Mouse (Mus musculus): Measurements from ENCODE around the gene Zzz3. TPM values are rescaled to one million over a fixed set of nuclear protein-coding genes. Genes with fewer than 3 reads are reported as not detected.
A peak's percentile ranks its signal among the peaks of the same experiment; 100 is the strongest.

Gene Zzz3
- polyA plus RNA-seq (2011; ENCODE audit: insufficient read depth, insufficient read length, low read depth, missing spikeins): 58.4 and 59.5 TPM in 2 replicates

GRCm38 (mm10) chr3:152395350-152396277 is at the start of gene Zzz3:
Gene Zzz3 (plus strand): TSS chr3:152395473.
- Histone ChIP-seq H3K9me3 (replicated peaks; ENCODE audit: control insufficient read depth, insufficient read depth, low read length, poor library complexity, severe bottlenecking) (no peaks in the 10 kb centered on the region), H3K27me3 (ENCODE audit: control insufficient read depth, insufficient read depth, low read length, poor library complexity, severe bottlenecking) (no peaks in the 10 kb centered on the region), H3K4me3 (ENCODE audit: low read depth, low read length) (peak within 1 kb of the TSS; percentile 80), H3K9ac (ENCODE audit: low read depth, poor library complexity, severe bottlenecking) (peak within 1 kb of the TSS; percentile 68), H3K27ac (ENCODE audit: insufficient read depth, low read length) (peak within 1 kb of the TSS; percentile 86), H3K4me1 (ENCODE audit: control insufficient read depth, insufficient read depth, low read length) (peaks cover 6% of the 10 kb centered on the region), H3K36me3 (ENCODE audit: control insufficient read depth, insufficient read depth, low read length, poor library complexity, severe bottlenecking) (peaks cover 3% of the 10 kb centered on the region; the same call in 1 of the 2 replicates)
- peak; percentile 56 for TF ChIP-seq CTCF (IDR thresholded peaks at IDR 0.05; ENCODE audit: low read depth, low read length)
- TF ChIP-seq EP300 (IDR thresholded peaks at IDR 0.05; ENCODE audit: insufficient read depth, low read depth, low read length): no peak

- TF ChIP-seq EP300 (IDR thresholded peaks at IDR 0.05; ENCODE audit: insufficient read depth, low read depth, low read length) (no peak), CTCF (IDR thresholded peaks at IDR 0.05; ENCODE audit: low read depth, low read length) (no peak), POLR2A (IDR thresholded peaks at IDR 0.05; ENCODE audit: insufficient read depth, low read length) (peak; percentile 89)
- peak within 1 kb of the TSS; percentile 88 for H3K9ac ChIP-seq (ENCODE audit: low read depth, poor library complexity, severe bottlenecking)
- no peak within 1 kb of the TSS for H3K27ac ChIP-seq (ENCODE audit: insufficient read depth, low read length)
Observed at GRCm38 (mm10) chr3:152345732-152346632, 49.3 kb upstream of the Zzz3 start, which contains the start of gene Usp33. Gene Usp33 (plus strand): TSS chr3:152346478.

GRCm38 (mm10) chr3:152346633-152347141 is 48.6 kb upstream of the Zzz3 start:
- H3K9me3 ChIP-seq (replicated peaks; ENCODE audit: control insufficient read depth, insufficient read depth, low read length, poor library complexity, severe bottlenecking): no peaks in the 10 kb centered on the region
- H3K4me3 ChIP-seq (ENCODE audit: low read depth, low read length): peak overlapping the region; percentile 92
- no peaks in the 10 kb centered on the region for H3K27me3 ChIP-seq (ENCODE audit: control insufficient read depth, insufficient read depth, low read length, poor library complexity, severe bottlenecking)
- peak overlapping the region; percentile 88 for H3K9ac ChIP-seq (ENCODE audit: low read depth, poor library complexity, severe bottlenecking)
- no peak for TF ChIP-seq POLR2A (IDR thresholded peaks at IDR 0.05; ENCODE audit: insufficient read depth, low read length)
- H3K36me3 ChIP-seq (ENCODE audit: control insufficient read depth, insufficient read depth, low read length, poor library complexity, severe bottlenecking): no peaks in the 10 kb centered on the region
- no peak overlapping the region for H3K27ac ChIP-seq (ENCODE audit: insufficient read depth, low read length)
- peaks cover 2% of the 10 kb centered on the region for H3K4me1 ChIP-seq (ENCODE audit: control insufficient read depth, insufficient read depth, low read length)

More at GRCm38 (mm10) chr3:152345732-152346632, 49.3 kb upstream of the Zzz3 start, which contains the start of gene Usp33:
- Histone ChIP-seq H3K9me3 (replicated peaks; ENCODE audit: control insufficient read depth, insufficient read depth, low read length, poor library complexity, severe bottlenecking) (no peaks in the 10 kb centered on the region), H3K4me1 (ENCODE audit: control insufficient read depth, insufficient read depth, low read length) (peaks cover 2% of the 10 kb centered on the region), H3K27me3 (ENCODE audit: control insufficient read depth, insufficient read depth, low read length, poor library complexity, severe bottlenecking) (no peaks in the 10 kb centered on the region), H3K4me3 (ENCODE audit: low read depth, low read length) (peak within 1 kb of the TSS; percentile 92), H3K36me3 (ENCODE audit: control insufficient read depth, insufficient read depth, low read length, poor library complexity, severe bottlenecking) (no peaks in the 10 kb centered on the region)

GRCm38 (mm10) chr3:152347227-152347626 is 48.0 kb upstream of the Zzz3 start:
- Histone ChIP-seq H3K9ac (ENCODE audit: low read depth, poor library complexity, severe bottlenecking) (peak overlapping the region; percentile 88), H3K27ac (ENCODE audit: insufficient read depth, low read length) (no peak overlapping the region), H3K27me3 (ENCODE audit: control insufficient read depth, insufficient read depth, low read length, poor library complexity, severe bottlenecking) (no peaks in the 10 kb centered on the region), H3K4me1 (ENCODE audit: control insufficient read depth, insufficient read depth, low read length) (peaks cover 2% of the 10 kb centered on the region), H3K9me3 (replicated peaks; ENCODE audit: control insufficient read depth, insufficient read depth, low read length, poor library complexity, severe bottlenecking) (no peaks in the 10 kb centered on the region), H3K36me3 (ENCODE audit: control insufficient read depth, insufficient read depth, low read length, poor library complexity, severe bottlenecking) (no peaks in the 10 kb centered on the region), H3K4me3 (ENCODE audit: low read depth, low read length) (peak overlapping the region; percentile 92)
- no peak for TF ChIP-seq EP300 (IDR thresholded peaks at IDR 0.05; ENCODE audit: insufficient read depth, low read depth, low read length)
- no peak for TF ChIP-seq POLR2A (IDR thresholded peaks at IDR 0.05; ENCODE audit: insufficient read depth, low read length)
- no peak for TF ChIP-seq CTCF (IDR thresholded peaks at IDR 0.05; ENCODE audit: low read depth, low read length)

DNA sequence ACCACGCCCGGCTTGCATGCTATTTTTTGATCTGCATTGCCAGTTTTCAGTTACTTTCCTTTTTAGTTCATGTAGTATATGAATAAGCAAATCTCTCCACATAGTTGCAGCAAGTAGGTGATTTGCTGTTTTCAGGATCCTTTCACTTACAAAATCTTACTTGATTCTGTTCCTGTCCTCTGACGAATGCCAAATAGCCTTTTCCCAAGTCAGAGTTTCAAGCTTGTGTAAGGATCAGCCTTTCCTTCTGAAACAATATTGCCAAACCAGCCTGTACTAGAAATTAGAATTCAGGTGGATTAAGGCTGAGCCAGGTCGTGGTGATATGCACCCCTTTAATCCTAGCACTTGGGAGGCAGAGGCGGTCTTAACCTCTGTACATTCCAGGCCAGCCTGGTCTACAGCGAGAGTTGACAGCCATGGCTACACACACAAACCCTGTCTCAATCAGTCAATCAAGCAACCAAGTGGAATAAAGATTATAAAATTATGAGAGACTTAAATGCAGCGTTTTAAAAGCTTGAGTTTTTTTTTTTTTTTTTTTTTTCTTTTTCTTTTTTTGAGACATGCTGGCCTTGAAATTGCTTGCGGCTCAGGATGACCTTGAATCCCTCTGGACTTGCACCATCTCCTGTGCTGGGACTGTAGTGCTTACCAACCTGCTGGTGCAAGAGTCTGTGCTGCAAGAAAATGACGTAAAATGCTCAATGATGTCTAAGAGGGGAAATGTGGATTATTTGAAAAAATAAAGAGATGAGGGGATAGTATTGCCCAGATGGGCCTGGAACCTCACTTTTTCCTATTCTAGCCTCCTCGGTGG is 47.1 kb upstream of the Zzz3 start:
- no peak overlapping the region for H3K4me3 ChIP-seq (ENCODE audit: low read depth, low read length)
- no peak overlapping the region for H3K27ac ChIP-seq (ENCODE audit: insufficient read depth, low read length)

More for the DNA sequence above, 47.1 kb upstream of the Zzz3 start:
- Histone ChIP-seq H3K9me3 (replicated peaks; ENCODE audit: control insufficient read depth, insufficient read depth, low read length, poor library complexity, severe bottlenecking) (no peaks in the 10 kb centered on the region), H3K9ac (ENCODE audit: low read depth, poor library complexity, severe bottlenecking) (no peak overlapping the region), H3K27me3 (ENCODE audit: control insufficient read depth, insufficient read depth, low read length, poor library complexity, severe bottlenecking) (no peaks in the 10 kb centered on the region), H3K36me3 (ENCODE audit: control insufficient read depth, insufficient read depth, low read length, poor library complexity, severe bottlenecking) (no peaks in the 10 kb centered on the region), H3K4me1 (ENCODE audit: control insufficient read depth, insufficient read depth, low read length) (no peaks in the 10 kb centered on the region)
- TF ChIP-seq POLR2A (IDR thresholded peaks at IDR 0.05; ENCODE audit: insufficient read depth, low read length) (no peak), CTCF (IDR thresholded peaks at IDR 0.05; ENCODE audit: low read depth, low read length) (no peak), EP300 (IDR thresholded peaks at IDR 0.05; ENCODE audit: insufficient read depth, low read depth, low read length) (no peak)

Measured in ES-Bruce4 (cell line).